In genomic region chr11:87449847-87450246, GRCm38 (mm10) we compare ENCODE assay signal across 8 mouse cellular contexts. TPM values are rescaled to one million over a fixed set of nuclear protein-coding genes. Genes with fewer than 3 reads are reported as not detected.
DNase-seq lines count a peak whose midpoint lies in the region; ATAC-seq and TF ChIP-seq lines count a peak whose summit lies in the region.
"Not testable (repeated sequence)": the region's sequence is repeated elsewhere in the genome, so short reads cannot be mapped to it uniquely, and the experiment has no call there.
"Had no signal": no experiment of that assay in that cellular context is flagged by ENCODE, and none has a peak within 500 bp of the region (broad histone marks: within the 10 kb centered on the region; RNA-seq: fewer than 3 reads in every experiment).

No protein-coding gene starts in this region.

- peaks cover 9 to 24% of the 10 kb centered on the region in 2 experiments for H3K4me1 ChIP-seq in MEL (ENCODE audit: control insufficient read depth in 1 of 2, insufficient read depth in 2 of 2, low read length in 2 of 2)
- peaks cover 40% of the 10 kb centered on the region for H3K4me1 ChIP-seq in liver, embryonic 13.5 days (replicated peaks)
- H3K4me1 ChIP-seq in midbrain, embryonic 11.5 days (ENCODE audit: control insufficient read depth, insufficient read depth, low read length): not testable (repeated sequence)

- POLR2A ChIA-PET in Patski (lab: Charles Lee): interaction anchor here (1.0 kb wide), 1 partner anchor 53 kb away, joined by 3 read pairs; no protein-coding TSS in a partner anchor

- H3K4me3 ChIP-seq in MEL (ENCODE audit: control insufficient read depth in 1 of 2, insufficient read depth in 1 of 2, low read depth in 2 of 2, low read length in 2 of 2); liver, embryonic 13.5 days (replicated peaks); midbrain, embryonic 11.5 days (ENCODE audit: low read depth, low read length): not testable (repeated sequence)

- not testable (repeated sequence) for TF ChIP-seq CTCF in MEL (IDR thresholded peaks at IDR 0.05 in 2 of 3, conservative IDR thresholded peaks at IDR 0.05 in 1 of 3; ENCODE audit: control insufficient read depth in 1 of 3, insufficient read depth in 1 of 3, low read depth in 2 of 3, low read length in 3 of 3, poor library complexity in 1 of 3, severe bottlenecking in 1 of 3)
- peak; percentile 14 for TF ChIP-seq CTCF in Patski (IDR thresholded peaks at IDR 0.05)

- TF ChIP-seq RAD21 in MEL (IDR thresholded peaks at IDR 0.05; ENCODE audit: low read depth, low read length): not testable (repeated sequence)

- 35% methylated on average over 5 of the region's 5 CpGs for WGBS in liver, embryonic 13.5 days (ENCODE audit: insufficient replicate concordance)
- WGBS in midbrain, embryonic 11.5 days: 57% methylated on average over 5 of the region's 5 CpGs

- H3K4me2 ChIP-seq in liver, embryonic 13.5 days; midbrain, embryonic 11.5 days: not testable (repeated sequence)

- not testable (repeated sequence) for H3K79me2 ChIP-seq in MEL (ENCODE audit: control insufficient read depth, insufficient read depth, low read length, poor library complexity)

- peaks cover 0 to 20% of the 10 kb centered on the region in 2 experiments; a peak in 2 of 4 replicates for H3K36me3 ChIP-seq in MEL (ENCODE audit: control insufficient read depth in 1 of 2, insufficient read depth in 2 of 2, low read length in 2 of 2)
- not testable (repeated sequence) for H3K36me3 ChIP-seq in liver, embryonic 13.5 days; midbrain, embryonic 11.5 days (ENCODE audit: control insufficient read depth, insufficient read depth, low read length)

- H3K27ac ChIP-seq in MEL (ENCODE audit: control insufficient read depth, low read depth, low read length); midbrain, embryonic 11.5 days (ENCODE audit: low read depth, low read length): not testable (repeated sequence)
- peak overlapping the region; percentile 87 for H3K27ac ChIP-seq in liver, embryonic 13.5 days

- in situ Hi-C loops in Patski (cut with MboI; ENCODE audit: low pct_unique_long_range_greater_than_20kb): not testable (repeated sequence)

- not testable (repeated sequence) for TF ChIP-seq POLR2A in MEL (IDR thresholded peaks at IDR 0.05; ENCODE audit: control insufficient read depth in 1 of 2, insufficient read depth in 1 of 2, low read depth in 1 of 2, low read length in 2 of 2, poor library complexity in 1 of 2)

- CTCF ChIA-PET in Patski (lab: Charles Lee): interaction anchor here (1.2 kb wide), 1 partner anchor 55 kb away, joined by 3 read pairs; no protein-coding TSS in a partner anchor

- DNase-seq in 416B (ENCODE audit: low read depth) (peak; percentile 38), MEL (ENCODE audit: low read depth, low spot score) (peak; percentile 59)
- DNase-seq in Patski (ENCODE audit: low read depth, low spot score); liver, embryonic 13.5 days: not testable (repeated sequence)
- peak; percentile 44 for DNase-seq in heart, adult 11 months
- peak; percentile 51 for DNase-seq in induced T-regulatory cell, adult 2 months (ENCODE audit: low read depth)
- DNase-seq in midbrain, embryonic 11.5 days (ENCODE audit: low spot score, missing footprints): peak; percentile 82

- H3K27me3 ChIP-seq in MEL (ENCODE audit: control insufficient read depth in 1 of 2, insufficient read depth in 2 of 2, low read length in 2 of 2); Patski; liver, embryonic 13.5 days; midbrain, embryonic 11.5 days (ENCODE audit: control insufficient read depth, insufficient read depth, low read length): not testable (repeated sequence)

- not testable (repeated sequence) for H3K9ac ChIP-seq in MEL (ENCODE audit: control insufficient read depth, low read depth, low read length, poor library complexity, severe bottlenecking); liver, embryonic 13.5 days; midbrain, embryonic 11.5 days (ENCODE audit: low read length)

- TF ChIP-seq EP300 in MEL (IDR thresholded peaks at IDR 0.05; ENCODE audit: low read depth in 1 of 2, low read length in 2 of 2): not testable (repeated sequence)

- H3K9me3 ChIP-seq in MEL (replicated peaks; ENCODE audit: insufficient read depth, low read length); liver, embryonic 13.5 days (replicated peaks); midbrain, embryonic 11.5 days (ENCODE audit: control insufficient read depth, low read length): not testable (repeated sequence)

- ATAC-seq in Patski; liver, embryonic 13.5 days (ENCODE audit: low read depth); midbrain, embryonic 11.5 days (ENCODE audit: low FRiP score): not testable (repeated sequence)

RNA-seq across cellular contexts. Expression of gene Tex14, which starts 45.0 kb away (rescaled TPM):
- total RNA-seq in MEL (2012; rRNA removed): 0.23 and 0.42 TPM in 2 replicates
- polyA plus RNA-seq in MEL (2012; ENCODE audit: insufficient read depth in 1 of 2, insufficient read length in 2 of 2, low read depth in 1 of 2, low replicate concordance in 2 of 2, missing spikeins in 1 of 2) (under 1 TPM in 1 of 2 experiments, not detected in 1; 0.42 TPM), Patski (2021) (0.24 TPM)
- polyA plus RNA-seq in liver, embryonic 13.5 days (2015; fragmentation: Nextera tagmentation; extraction: Ambion mirVana): 0.10 and 0.15 TPM in 2 replicates
- polyA plus RNA-seq in midbrain, embryonic 11.5 days (2014; fragmentation: Nextera tagmentation; extraction: Ambion mirVana): 0.21 and 0.30 TPM in 2 replicates
- polyA plus RNA-seq: forebrain, embryonic 10.5 days had no signal

RNA-seq across cellular contexts. Expression of gene Rad51c, which starts 45.1 kb away (rescaled TPM):
- total RNA-seq in MEL (2012; rRNA removed): 1.5 and 2.5 TPM in 2 replicates
- polyA plus RNA-seq in MEL (2012; ENCODE audit: insufficient read depth in 1 of 2, insufficient read length in 2 of 2, low read depth in 1 of 2, low replicate concordance in 2 of 2, missing spikeins in 1 of 2) (1 to 10 TPM in 1 of 2 experiments, not detected in 1; 1.9 TPM), Patski (2021) (7.6 TPM)
- polyA plus RNA-seq in liver, embryonic 13.5 days (2015; fragmentation: Nextera tagmentation; extraction: Ambion mirVana): 5.0 and 5.6 TPM in 2 replicates
- 13.6 and 15.7 TPM in 2 replicates for polyA plus RNA-seq in midbrain, embryonic 11.5 days (2014; fragmentation: Nextera tagmentation; extraction: Ambion mirVana)
